Comparison of ENCODE assay signal across 16 mouse cellular contexts in the genomic region with DNA sequence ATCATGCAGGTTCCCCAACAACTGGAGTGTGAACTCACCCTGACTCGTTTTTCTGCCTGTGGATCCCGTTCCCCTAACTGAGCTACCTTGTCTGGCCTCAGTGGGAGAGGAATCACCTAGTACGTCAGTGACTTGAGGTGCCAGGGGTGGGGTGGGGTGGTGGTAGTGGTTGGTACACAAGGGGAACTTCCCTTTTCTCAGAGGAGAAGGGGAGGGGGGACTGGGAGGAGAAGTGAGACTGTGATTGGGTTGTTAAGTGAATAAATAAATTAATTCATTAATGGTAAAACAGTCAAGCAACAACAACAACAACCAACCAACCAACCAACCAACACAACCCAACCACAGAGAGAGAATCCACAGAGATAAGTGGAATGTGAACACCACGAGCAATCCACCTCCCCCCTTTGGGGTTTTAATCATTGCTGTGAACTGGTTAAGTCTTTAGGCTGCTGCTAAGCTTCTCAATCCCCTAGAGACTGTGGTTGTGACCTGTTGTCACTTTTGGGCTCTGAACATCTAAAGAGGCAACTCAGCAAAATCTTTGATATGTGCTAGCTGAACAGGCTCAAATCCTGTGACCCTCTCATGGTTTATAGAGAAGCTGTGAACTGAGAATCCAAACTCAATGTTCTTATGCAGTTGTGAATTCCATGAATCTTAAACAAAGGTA.
DNase-seq lines count a peak whose midpoint lies in the region; ATAC-seq lines count a peak whose summit lies in the region.
"Had no signal": no experiment of that assay in that cellular context is flagged by ENCODE, and none has a peak within 500 bp of the region (broad histone marks: within the 10 kb centered on the region; RNA-seq: fewer than 3 reads in every experiment).

No protein-coding gene starts in this region.

- peak; percentile 15 for DNase-seq in spleen, adult 12 weeks (ENCODE audit: low spot score)
- no peak for DNase-seq in spleen, postnatal 14 days (ENCODE audit: low spot score in 2 of 2)
- DNase-seq in natural killer cell, adult 2 months (ENCODE audit: low spot score in 2 of 2): peak; percentile 3 to 75
- DNase-seq in kidney, postnatal 4 days: no peak
- DNase-seq in gastrocnemius, postnatal 4 days (ENCODE audit: low spot score in 2 of 2): no peak
- no peak for DNase-seq in urinary bladder, postnatal 14 days (ENCODE audit: low spot score)
- DNase-seq: cerebellum, adult 18-20 months; cerebellum, postnatal 36 days; kidney, adult 8-10 months; kidney, postnatal 14 days; lung, embryonic 14.5 days; midbrain, embryonic 14.5 days; right cerebral cortex, postnatal 14 days; thymus, postnatal 4 days had no signal

- peak; percentile 92 for ATAC-seq in common myeloid progenitor, adult 5-6 weeks (replicated peaks; ENCODE audit: low read depth, poor library complexity, severe bottlenecking)
- ATAC-seq: inflammation-experienced regulatory T-cells, adult 6 months had no signal

Comparison
In these comparisons a context has a peak if more than half of its experiments do, and no peak if none do; other contexts are left out.
1. DNase-seq: peak in spleen, adult 12 weeks (single experiment) and natural killer cell, adult 2 months (2 of 2); none in spleen, postnatal 14 days (0 of 2), kidney, postnatal 4 days (0 of 2), gastrocnemius, postnatal 4 days (0 of 2) and urinary bladder, postnatal 14 days (single experiment).